Mouse (Mus musculus) cerebellum, adult 9-11 months (tissue): Measurements from ENCODE around the gene Dll1.

Source experiments
- DNase-seq: peaks from one replicate; pipeline ENCODE4 v3.0.0; 2022

The Dll1 gene

DNA sequence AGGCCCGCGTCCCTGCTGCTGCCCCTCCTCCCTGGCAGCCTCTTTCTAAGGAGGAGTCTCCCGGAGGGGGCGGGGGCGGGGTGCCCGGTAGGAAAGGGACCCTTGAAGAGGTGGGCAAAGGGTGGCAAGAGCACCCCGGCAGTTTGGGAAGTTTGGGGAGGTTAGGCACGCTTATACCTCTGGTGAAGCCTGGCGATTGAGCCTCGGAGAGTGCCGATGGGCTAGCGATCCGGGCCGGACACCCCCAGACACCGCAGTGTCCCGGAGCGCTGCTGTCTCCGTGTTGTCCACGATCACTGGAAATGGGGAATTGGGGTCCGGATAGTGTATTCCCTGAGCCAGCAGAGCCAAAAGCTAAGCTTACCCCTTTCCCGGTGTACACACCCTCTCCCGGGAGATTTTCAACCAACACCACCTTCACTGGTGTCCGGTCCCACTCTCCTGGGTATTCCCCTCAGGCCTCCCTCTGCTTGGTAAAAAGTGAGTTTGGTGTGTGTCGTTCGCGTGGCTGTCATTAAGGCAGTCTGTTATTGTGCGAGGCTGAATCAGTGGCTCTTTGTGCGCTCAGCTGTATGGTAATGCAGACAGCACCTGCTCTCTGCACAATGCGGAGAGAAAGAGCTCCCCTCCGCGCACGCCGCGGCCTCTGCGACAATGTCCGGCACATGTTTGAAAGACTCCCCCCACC is at the start of gene Dll1:
Gene Dll1, minus strand, starts transcription at position 379 of the 688 bp plus-strand sequence.
- no peak for DNase-seq

DNA sequence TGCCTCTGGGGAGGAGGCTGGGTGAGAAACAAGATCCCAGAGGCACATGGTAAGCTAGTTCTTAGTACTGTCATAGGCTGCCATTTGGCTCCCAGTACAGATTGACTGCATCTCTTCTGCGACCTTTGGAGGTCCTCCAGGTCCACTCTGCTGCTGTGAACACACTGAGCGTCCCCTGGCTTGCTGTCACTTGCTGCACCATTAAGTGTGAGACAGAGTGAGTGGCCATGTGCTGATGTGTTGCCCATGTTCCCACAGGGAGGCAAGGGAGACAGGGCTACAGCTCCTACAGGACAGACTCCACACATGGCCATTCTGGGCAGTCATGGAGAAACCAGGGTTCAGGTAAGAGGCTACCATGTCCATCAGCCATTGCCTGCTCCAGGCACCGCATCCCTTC is 49.3 kb upstream of the Dll1 start:
- DNase-seq: no peak

DNA sequence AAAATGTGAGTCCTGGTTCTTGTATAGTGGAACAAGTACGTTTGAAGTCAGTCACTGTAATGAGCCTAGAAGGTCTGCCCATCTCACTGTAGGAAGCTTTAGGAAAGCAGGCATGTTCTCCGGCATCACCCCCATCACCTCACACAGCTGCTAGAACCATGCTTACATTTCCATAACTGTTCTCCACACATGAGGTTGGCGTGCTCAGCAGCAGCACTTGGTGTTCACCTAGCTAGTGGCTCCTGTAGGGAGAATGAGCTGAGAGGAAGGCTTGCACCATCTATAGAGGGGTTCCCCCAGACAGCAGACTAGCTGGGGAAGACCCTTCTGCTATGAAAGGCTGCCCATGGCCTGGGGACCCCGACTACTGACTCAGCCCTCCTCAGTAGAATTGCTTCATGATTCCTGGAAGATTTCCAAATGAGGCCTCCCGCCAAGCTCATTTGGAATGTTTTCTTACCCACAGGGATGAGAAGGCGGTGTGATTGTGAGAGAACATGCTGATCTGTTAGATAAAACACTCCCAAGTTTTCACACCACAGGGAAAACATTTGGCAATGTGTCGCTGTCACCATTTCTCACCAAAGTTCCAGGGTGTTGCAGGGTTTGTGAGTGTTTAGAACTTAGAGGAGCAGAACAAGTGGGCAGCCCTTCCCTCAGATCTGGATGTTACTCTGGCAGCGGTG is 46.6 kb upstream of the Dll1 start:
- no peak for DNase-seq

DNA sequence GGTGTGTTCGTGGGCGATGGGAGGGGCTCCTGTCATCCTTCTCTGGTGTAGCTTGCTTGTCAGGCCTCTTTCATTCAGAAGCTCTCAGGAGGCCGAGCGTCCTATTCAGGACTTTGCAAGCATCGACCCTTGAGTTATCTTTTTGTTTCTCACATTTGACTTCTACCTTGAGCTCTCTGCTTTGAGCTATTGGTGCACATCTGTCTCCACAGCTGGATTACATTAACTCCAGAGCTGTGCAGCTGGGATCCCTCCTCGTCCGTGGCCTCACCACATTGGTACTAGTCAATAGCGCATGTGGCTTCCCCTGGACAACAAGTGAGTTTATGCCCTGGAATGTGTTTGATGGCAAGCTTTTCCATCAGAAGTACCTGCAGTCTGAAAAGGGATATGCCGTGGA is 46.0 kb upstream of the Dll1 start:
- DNase-seq: no peak

DNA sequence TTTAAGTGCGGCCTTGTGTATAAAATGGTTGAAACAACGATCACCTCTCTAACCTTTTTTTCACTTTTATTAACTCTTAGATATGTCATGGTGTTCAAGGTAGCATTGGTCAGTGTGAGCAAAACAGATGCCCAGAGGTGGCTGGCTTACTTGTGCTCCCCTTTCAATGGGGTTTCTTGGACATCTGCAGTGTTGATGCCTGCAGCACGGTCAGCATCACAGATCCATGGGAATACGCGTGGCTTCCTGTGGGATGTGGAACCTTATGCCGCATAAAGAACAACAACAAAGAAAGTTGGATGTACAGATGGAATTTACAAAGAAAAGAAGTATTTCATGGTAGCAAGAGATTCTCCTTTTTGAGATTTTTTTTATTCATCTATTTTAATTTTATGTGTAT is 44.8 kb upstream of the Dll1 start:
- no peak for DNase-seq

DNA sequence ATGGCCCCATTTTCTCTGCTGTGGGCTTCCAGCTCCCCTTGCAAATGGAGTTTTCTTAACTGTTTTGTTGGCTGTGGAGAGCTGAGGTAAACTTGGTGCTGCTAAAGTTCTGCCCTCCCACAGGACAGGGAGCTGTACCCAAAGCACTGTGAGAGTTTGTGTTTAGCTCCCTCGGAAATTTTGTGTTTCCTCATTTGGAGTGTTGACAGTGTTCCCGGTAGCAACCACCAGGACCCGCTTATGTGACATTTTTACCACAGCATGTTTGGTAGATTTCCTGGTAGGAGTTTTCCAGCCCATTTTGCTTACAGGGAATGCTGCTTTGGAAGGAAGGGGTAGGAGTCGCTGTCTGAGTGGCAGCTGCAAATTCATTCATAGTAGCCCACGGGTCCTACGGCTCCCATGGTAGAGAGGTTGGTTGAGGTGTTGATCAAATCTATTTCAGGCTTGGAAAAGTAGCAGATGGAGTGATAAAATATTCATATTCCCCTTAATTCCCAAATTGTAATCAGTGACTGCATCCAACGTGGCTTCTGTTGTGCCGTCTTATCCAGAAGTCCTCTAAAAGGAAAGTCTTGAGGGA is 43.4 kb upstream of the Dll1 start:
- no peak for DNase-seq

DNA sequence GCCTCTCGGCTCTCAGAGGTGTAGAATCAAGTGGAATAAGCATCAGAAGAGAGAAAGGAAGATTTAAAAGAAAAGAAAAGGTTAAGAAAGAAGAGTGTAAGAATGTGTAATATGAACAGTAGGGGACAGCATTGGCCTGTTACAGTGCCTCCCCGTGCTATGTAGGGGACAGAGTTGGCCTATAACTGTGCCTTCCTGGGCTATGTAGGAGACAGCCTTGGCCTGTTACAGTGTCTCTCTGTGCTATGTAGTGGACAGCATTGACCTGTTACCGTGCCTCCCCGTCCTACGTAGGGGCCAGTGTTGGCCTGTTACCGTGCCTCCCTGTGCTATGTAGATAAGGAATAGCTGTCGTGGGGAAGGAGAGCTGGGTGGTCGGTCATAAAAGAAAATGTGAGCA is 42.9 kb upstream of the Dll1 start:
- DNase-seq: no peak

DNA sequence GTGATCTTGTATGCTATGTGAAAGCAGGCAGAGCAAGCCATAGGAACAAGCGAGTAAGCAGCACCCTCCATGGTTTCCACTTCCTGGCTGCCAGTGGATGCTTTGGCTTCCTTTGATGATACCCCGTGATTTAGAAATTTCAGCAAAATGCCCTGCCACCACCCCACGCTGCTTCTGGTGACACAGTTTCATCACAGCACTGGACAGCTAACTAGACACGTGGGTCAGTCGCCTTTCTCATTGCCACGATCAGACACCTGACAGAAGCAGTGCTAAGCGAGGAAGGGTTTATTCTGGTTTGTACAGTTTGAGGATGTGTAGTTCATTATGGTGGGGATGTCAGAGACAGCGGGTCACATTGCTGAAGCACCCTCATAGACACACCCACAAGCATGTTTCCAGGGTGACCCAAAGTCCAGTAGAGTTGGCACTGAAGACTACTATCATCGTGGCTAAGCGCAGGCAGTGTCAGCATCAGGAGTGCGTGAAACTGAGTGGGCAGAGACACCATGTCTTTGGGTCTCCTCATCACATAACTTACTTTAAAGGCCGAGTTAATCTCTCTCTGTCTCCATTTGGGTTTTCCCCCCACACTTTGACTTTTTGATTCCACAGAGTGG is 40.0 kb upstream of the Dll1 start:
- no peak for DNase-seq

DNA sequence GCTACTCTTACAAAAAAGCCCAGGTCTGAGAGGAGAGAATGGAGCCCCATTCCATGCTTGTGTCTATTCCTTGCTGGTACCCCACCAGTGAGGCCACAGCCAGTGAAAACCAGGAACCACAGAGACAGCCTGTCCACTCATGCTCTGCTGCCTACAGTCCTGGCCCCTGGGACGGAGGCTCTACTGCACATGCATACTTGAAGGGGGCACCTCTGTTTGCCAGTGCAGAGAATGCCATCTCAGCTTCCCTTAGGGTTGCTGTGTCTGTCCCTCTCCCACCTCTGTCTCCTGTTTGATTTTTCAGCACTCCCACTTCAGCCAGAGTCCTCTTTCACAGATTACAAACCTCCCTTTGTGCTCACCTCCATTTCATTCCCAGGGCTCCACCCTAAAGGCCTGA is 34.2 kb upstream of the Dll1 start:
- no peak for DNase-seq

DNA sequence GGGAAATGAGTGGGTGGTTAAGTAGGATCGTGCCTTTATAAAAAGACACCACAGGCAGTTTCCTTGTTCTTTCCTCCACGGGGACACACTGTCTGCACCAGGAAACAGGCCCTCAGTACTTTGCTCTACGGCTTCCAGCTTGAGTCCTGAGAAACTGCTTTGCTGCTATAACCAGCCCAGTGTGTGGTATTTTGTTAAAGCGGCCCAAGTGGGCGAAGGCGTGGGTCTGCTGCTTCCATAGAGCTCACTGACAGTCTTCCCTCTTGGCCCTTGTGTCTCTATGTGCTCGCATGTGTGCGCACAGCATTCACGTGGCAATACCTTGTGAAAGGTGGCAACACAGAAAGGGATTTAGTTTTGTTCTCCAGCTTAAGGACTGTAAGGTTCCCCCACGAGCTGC is 32.6 kb upstream of the Dll1 start:
- no peak for DNase-seq

DNA sequence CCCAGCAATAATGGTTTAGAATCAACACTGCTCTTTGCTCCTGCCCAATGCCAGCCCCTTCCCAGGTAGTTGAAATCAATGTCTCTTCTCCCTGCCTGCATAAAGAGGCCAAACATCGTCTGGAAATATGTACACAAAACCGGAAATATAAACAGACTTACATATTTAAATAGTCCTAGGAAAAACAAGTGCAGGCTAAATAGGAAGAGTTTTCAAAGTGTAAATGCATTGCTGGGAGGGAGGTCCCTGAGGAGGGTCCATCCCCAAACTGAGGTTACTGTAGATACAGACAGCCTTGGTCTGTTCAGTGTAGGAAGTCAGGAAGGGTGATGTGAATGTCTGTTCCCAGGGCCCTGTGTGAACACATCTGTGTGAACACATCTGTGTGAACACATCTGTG is 29.9 kb upstream of the Dll1 start:
- no peak for DNase-seq

DNA sequence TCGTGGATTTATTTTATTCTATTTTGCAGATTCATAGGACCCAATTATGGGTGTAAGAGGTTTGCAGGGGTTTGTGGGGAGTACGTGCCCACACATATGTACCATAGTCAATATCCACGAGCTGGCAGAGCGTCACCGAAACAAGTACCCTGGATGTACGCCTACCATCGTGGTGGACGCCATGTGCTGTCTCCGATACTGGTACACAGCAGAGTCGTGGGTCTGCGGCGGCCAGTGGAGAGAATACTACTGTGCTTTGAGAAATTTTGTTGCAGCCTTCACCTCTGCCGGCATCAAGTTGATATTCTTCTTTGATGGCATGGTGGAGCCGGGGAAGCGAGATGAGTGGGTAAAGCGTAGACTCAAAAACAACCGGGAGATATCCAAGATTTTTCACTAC is 25.0 kb upstream of the Dll1 start:
- no peak for DNase-seq

DNA sequence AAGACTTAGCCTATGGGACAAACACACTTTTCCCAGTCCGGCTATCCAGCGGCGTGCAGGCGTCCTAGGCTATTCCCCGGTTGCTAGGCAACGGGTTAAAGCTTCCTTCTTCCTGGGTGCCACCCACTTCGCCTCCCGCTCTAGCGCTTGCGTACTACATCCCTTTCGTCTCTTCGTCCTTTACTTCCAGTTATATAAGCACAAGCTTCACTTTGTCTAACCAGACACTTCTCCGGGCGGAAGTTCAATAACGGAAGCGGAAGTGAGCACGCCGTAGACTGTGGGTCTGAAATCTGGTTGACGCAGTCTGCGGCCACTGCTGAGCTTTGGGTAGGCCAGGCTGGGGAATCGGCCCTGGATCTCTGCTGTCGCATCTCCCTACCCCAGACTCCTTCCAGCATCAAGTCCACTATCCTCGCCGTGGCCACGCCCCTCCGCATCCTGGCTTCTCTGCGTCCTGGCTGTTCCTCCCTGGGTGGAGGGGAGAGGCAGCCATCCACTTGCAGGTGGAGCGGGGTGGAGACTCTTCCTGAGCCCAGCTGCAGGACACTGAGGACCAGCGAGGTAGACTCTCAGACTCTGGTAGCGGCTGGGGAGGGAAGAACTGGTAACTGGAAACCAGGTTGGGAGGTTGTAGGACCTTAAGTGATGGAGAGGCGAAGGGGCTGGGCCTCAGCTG is 19.5 kb upstream of the Dll1 start, which contains the start of gene Fam120b:
Gene Fam120b, plus strand, starts transcription at position 206 of the 679 bp plus-strand sequence.
- DNase-seq: peak; percentile 93

DNA sequence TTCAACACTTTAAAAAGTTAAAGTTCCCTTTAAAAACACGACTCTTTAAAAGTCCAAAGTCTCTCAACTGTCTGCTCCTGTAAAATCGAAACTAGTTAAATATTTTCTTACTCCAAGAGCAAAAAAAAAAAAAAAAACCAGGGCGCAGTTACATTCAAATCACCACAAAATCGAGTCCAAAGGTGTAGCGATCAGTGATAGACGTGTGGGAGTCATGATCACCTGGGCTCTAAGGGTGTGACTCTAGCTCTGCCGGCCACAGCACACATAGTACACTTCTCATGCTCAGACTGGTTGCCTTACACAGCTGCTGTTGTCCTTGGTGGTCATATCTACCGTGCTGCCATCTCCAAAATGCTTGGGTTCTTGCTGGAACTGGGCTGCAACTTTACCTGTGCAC is 12.7 kb upstream of the Dll1 start:
- no peak for DNase-seq

DNA sequence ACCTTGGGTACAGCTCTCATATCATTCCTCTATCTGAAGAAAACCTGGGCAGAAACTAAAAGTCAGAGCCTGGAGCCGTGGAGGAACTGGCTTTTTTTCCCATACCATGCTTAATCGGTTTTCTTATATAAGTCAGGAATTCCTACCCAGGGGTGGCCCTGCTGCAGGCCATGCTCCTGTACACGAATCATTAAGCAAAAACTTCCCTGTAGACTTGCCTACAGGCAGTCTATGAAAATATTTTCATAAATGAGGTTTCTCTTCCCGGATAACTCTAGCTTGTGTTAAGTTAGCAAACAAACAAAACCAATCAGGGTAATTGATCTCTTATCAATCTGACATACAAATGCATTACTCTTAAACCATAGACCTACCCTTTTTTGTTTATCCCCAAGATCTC is 12.2 kb upstream of the Dll1 start:
- no peak for DNase-seq

DNA sequence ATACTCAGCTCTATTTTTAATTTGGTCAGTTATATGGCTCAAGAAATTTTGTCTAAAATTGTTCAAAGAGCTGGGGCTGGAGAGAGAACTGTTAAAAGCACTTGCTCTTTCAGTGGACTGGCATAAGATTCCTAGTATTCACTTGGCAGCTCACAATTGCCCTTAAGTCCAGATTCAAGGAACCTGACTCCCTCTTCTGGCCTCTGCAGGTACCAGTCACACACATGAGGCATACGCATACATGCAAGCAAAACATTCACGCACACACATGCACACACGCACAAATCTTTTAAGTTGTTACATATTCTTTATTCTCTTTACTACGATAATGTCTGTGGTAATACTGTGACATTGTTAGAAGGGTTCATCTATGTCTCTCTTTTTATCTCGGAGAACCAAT is 6.7 kb upstream of the Dll1 start:
- DNase-seq: no peak

DNA sequence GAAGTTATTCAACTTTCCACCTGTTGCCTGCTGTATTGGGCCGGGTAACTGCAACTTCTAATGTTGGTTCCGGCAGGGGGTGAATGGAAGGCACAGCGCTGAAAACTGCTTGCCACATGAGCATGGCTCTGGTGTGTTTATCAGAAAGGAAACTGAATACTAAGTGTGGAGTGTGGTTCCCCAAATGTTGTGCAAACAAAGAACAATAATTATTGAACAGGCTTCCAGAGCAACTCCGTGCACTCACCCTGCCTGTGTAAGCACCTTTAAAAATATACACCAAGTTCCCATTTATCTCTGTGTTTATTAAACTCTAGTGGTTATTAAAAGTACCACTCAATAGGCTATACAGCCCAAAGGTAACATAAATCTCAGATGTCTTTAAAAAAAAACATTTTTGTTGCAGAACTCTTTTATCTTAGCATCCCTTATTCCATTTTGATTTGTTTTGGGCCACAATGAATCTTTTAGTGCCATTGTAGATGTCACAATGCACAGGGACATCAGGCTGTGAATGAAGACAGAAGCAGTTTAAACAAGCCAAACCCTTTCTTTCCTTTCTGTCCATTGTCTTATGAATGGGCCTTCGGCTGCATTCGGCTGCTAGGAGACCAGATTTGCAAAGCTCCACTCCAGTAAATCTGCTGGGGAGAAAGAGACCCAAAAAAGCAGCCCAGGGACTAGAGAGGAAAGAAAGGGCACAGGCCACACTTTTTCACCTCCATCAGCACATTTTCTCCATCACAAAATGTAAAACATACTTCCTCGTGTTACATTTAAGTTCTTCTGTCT is 5.4 kb upstream of the Dll1 start:
- DNase-seq: no peak

DNA sequence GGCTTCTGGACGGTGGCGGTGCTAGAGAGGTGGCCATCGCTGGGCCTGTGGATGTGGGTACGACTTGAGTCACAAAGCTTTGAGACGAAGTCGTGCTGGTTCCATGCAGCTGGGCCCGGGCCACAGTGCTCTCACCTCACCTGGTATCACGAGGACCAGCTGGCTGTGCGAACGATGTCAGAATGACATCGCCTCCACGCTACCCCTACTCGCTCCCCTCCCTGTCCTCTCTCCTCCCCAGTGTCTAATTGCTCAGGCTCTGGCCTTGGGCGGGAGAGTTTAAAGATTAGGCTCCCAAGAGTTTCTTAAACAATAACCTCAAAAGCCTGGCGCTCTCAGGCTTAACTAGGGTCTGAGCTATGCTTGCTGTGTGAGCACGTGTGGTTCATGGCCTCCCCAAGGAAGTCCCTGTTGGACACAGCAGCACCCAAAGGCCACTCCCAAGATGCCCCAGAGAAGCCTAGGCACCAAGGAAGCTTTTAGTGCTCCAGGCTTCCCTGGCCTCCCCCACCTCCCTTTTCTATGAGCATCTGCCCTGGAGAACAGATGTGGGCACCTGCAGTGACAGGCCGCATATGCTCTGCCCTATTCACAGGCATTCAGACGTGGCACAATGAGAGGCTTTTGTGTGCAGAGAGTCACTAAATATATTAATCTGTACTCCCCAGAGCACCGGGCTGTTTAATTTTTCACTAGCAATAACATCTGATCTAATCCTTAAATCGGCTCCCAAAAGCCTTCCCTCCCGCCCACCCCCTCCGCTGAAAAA is 4.6 kb upstream of the Dll1 start:
- no peak for DNase-seq

DNA sequence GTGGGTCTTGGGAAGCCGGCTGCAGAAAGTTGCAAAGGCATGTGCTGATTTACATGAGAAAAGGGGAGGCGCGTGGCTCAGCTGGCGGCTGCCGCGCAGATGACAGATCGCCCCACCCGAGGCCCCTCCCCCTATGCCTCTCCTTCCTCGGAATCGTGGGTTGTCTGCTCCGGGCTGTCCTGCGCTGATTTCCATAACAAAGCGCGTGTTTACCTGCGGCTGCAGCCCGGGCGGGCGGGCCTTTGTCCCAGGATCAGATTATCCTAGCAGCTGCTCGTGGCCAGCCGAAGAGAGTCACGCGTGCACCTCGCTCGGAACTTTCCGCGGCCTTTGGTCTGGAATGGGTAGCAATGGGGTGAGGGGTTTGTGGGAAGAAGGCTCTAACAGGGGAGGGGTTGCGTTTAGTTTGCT is 4.0 kb upstream of the Dll1 start:
- DNase-seq: no peak

DNA sequence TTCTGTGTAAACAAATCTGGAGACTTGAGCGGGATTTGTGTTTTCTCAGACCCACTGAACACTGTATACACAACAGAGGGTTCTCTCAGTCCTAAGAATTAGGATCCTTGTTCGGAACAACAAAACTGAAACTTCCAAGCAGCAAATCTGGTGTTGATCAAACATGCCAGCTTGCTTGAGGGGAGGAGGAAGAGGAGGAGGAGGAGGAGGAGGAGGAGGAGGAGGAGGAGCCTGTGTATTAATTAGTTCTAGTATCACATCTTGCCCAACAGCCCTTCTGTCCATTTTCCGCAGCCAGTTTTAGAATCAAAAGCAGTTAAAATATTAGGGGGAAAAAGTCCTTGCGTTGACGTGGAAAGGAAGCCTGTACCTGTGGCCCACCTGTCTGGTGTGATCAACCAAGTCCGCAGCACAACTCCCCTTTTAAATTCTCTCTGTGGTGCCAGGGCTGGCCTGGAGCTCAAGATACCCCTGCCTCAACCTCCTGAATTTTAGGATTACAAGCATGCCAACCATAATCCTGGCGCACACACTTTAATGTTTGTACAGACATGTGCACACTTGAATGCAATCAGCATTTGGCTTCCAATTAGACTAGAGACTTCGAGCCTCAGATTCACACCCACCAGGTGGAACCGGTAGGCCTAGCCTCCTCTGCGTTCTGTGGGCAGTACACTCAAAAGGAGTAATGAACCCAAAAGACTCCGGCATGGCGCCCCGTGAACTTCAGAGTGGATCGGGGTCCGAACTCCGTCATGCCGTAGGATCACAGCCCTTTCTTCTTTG is 3.3 kb upstream of the Dll1 start:
- no peak for DNase-seq
